Mouse (Mus musculus) stomach, postnatal 0 days (tissue): ENCODE results near the gene Ptgir. TPM values are rescaled to one million over a fixed set of nuclear protein-coding genes. Genes with fewer than 3 reads are reported as not detected.
A peak's percentile ranks its signal among the peaks of the same experiment; 100 is the strongest.

Experiments used
- ATAC-seq: fragments of 200-750 bp; cut with Nextera tagmentation; 2 replicates; pipeline ENCODE4 v1.8.0; 2017; ENCODE audit not compliant: low FRiP score, low TSS enrichment
- DNase-seq: peaks from one replicate; pipeline ENCODE4 v3.0.0-alpha.2; 2016; ENCODE audit warnings: low spot score
- H3K27ac ChIP-seq: fragments of 300-500 bp; sonication (generic); replicated peaks from 2 replicates; pipeline ENCODE4 v1.5.1; 2014; ENCODE audit warnings: mild to moderate bottlenecking, control low read depth
- H3K27me3 ChIP-seq: fragments of 300-500 bp; sonication (generic); 2 replicates; pipeline ENCODE4 v1.6.1; 2014; ENCODE audit warnings: low read length; ENCODE audit not compliant: control insufficient read depth, insufficient read depth
- H3K36me3 ChIP-seq: fragments of 300-500 bp; sonication (generic); 2 replicates; pipeline ENCODE4 v1.6.1; 2014; ENCODE audit warnings: low read length, mixed read lengths; ENCODE audit not compliant: control insufficient read depth, insufficient read depth
- H3K4me1 ChIP-seq: fragments of 300-500 bp; sonication (generic); replicated peaks from 2 replicates; pipeline ENCODE4 v1.6.1; 2014; ENCODE audit warnings: antibody characterized with exemption; ENCODE audit not compliant: control insufficient read depth, insufficient read depth
- H3K4me2 ChIP-seq: fragments of 300-500 bp; sonication (generic); replicated peaks from 2 replicates; pipeline ENCODE4 v1.6.1; 2014; ENCODE audit warnings: low read depth, mild to moderate bottlenecking, control low read depth, moderate library complexity
- H3K4me3 ChIP-seq: fragments of 300-500 bp; sonication (generic); 2 replicates; pipeline ENCODE4 v1.5.1; 2014; ENCODE audit warnings: low read depth, low read length, control low read depth
- H3K9ac ChIP-seq: fragments of 300-500 bp; sonication (generic); 2 replicates; pipeline ENCODE4 v1.6.1; 2014; ENCODE audit warnings: mild to moderate bottlenecking, low read length, control low read depth, mixed read lengths
- H3K9me3 ChIP-seq: fragments of 300-500 bp; sonication (generic); 2 replicates; pipeline ENCODE4 v1.6.1; 2016; ENCODE audit warnings: low read length; ENCODE audit not compliant: control insufficient read depth
- CTCF ChIP-seq: IDR thresholded peaks from 2 replicates; pipeline ENCODE4 v1.5.1; 2016; ENCODE audit warnings: antibody characterized with exemption, low read depth, mild to moderate bottlenecking, moderate library complexity
- EP300 ChIP-seq: optimal IDR thresholded peaks from 2 replicates; pipeline ENCODE3; 2016; ENCODE audit warnings: antibody characterized with exemption
- WGBS: fragments of 180-500 bp; shearing (Covaris S2); extraction: QIAGEN DNeasy Blood & Tissue Kit; methylation state at CpG from one replicate; pipeline ENCODE4 v1.1.7; 2014; 5-methylcytosine and 5-hydroxymethylcytosine counted together
- polyA plus RNA-seq: library from polyadenylated mRNA; unstranded; fragments of >200 nt; fragmentation: Nextera tagmentation; extraction: Ambion mirVana; gene quantifications from 2 replicates; pipeline ENCODE4 v1.2.1, GENCODE M21; 2015

Ptgir gene
- polyA plus RNA-seq, 1 experiment from 2014 or later, result 1.6 TPM

DNA sequence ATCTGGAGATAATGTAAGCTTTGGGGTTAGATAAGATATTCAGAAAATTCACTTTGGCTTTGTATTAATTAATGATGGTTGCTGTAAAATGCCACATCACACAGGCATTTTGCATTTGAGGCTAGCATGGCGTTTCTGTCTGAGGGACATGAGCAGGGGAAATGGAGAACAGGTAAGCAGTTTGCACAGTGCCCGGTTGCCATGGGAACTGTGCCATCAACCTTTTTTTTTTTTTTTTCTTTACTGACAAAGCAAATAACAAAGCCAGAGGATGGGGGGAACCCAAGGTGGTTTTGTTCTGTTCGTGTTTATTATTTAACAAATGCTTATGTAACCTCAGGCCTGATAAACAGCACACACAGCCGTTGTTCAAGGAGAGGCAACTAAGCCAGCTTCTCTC lies 36.6 kb downstream of the Ptgir start:
- Histone ChIP-seq H3K36me3 (no peaks in the 10 kb centered on the region), H3K27me3 (no peaks in the 10 kb centered on the region), H3K4me3 (no peak overlapping the region), H3K4me1 (peaks cover 8% of the 10 kb centered on the region), H3K27ac (no peak overlapping the region), H3K4me2 (no peak overlapping the region), H3K9ac (no peak overlapping the region), H3K9me3 (no peaks in the 10 kb centered on the region)
- DNase-seq (no peak), ATAC-seq (no peak)
- 44% methylated on average over 4 of the region's 4 CpGs for WGBS
- TF ChIP-seq CTCF, result no peak
- no peak for TF ChIP-seq EP300

DNA sequence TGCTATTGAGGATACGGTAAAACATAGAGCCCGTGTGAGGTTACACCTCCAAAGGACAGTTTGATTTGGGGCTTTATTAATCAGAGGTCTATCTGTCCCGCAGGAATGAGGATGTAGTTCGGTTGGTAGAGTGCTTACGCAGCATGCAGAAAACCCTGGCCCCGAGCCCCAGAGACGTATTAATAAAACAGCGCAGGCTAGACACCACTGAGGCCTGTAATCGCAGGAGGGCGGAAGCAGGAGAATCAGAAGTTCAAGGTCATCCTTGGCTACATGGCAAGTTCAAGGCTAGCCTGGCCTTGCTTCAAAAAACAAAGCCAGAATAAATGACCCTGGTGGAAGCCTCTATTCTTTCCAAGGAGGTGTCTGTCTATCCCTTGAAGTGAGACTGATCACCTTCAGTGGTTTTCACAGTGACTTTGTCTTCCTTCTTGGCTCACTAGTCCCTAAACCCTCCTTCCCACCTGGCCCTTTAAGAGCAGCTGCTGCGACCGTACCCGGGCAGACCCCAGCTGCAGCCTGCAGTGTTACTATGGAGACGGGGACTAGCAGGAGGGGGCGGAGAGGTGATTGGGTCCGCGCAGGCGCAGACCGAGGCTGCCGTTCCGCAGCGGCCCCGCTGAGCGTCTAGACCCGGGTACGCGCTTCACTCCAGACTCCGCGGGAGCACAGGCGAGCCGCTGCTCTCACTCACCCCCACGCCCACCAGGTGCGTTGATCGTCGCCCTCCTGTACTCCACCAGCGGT lies 37.9 kb downstream of the Ptgir start, which contains the start of gene Pnmal2:
Gene Pnmal2, plus strand, starts transcription at position 622 of the 747 bp plus-strand sequence.
- Histone ChIP-seq H3K4me1 (peaks cover 10% of the 10 kb centered on the region), H3K4me3 (peak within 1 kb of the TSS; percentile 56), H3K9me3 (no peaks in the 10 kb centered on the region), H3K27me3 (no peaks in the 10 kb centered on the region), H3K27ac (0 out of 2 replicates have a peak within 1 kb of the TSS, but pooled peaks have one; percentile 30), H3K4me2 (peak within 1 kb of the TSS; percentile 81), H3K36me3 (no peaks in the 10 kb centered on the region), H3K9ac (peak within 1 kb of the TSS; percentile 67)
- DNase-seq (peak; percentile 73), ATAC-seq (peak; percentile 77)
- TF ChIP-seq EP300 (no peak), CTCF (no peak)
- WGBS, result 13% methylated on average over 36 of the region's 36 CpGs

- Histone ChIP-seq H3K27me3 (no peaks in the 10 kb centered on the region), H3K4me3 (peak overlapping the region; percentile 56), H3K27ac (0 out of 2 replicates have a peak overlapping the region, but pooled peaks have one; percentile 30), H3K36me3 (no peaks in the 10 kb centered on the region), H3K4me2 (peak overlapping the region; percentile 81), H3K4me1 (peaks cover 10% of the 10 kb centered on the region), H3K9ac (peak overlapping the region; percentile 67), H3K9me3 (no peaks in the 10 kb centered on the region)
- 5% methylated on average over 22 of the region's 22 CpGs for WGBS
- no peak for TF ChIP-seq CTCF
- no peak for TF ChIP-seq EP300
- ATAC-seq (no peak), DNase-seq (no peak)
Observed at GRCm38 (mm10) chr7:16944808-16945315, 38.6 kb downstream of the Ptgir start.

GRCm38 (mm10) chr7:16945419-16945818 lies 39.1 kb downstream of the Ptgir start:
- ATAC-seq (no peak), DNase-seq (no peak)
- peak overlapping the region; percentile 81 for H3K4me2 ChIP-seq
- no peaks in the 10 kb centered on the region for H3K27me3 ChIP-seq
- no peak for TF ChIP-seq CTCF
- H3K27ac ChIP-seq, result no peak overlapping the region
- H3K9me3 ChIP-seq, result no peaks in the 10 kb centered on the region
- peak overlapping the region; percentile 67; the same call in 1 of the 2 replicates for H3K9ac ChIP-seq
- WGBS, result 34% methylated on average over 17 of the region's 17 CpGs
- no peaks in the 10 kb centered on the region for H3K36me3 ChIP-seq
- peaks cover 10% of the 10 kb centered on the region for H3K4me1 ChIP-seq
- H3K4me3 ChIP-seq, result peak overlapping the region; percentile 56

GRCm38 (mm10) chr7:16946441-16947348 lies 40.4 kb downstream of the Ptgir start:
- ATAC-seq (no peak), DNase-seq (peak; percentile 46)
- 22% methylated on average over 53 of the region's 53 CpGs for WGBS
- TF ChIP-seq CTCF (peak; percentile 31), EP300 (no peak)
- Histone ChIP-seq H3K9me3 (no peaks in the 10 kb centered on the region), H3K27ac (no peak overlapping the region), H3K4me2 (peak overlapping the region; percentile 56), H3K27me3 (no peaks in the 10 kb centered on the region), H3K4me1 (peaks cover 10% of the 10 kb centered on the region), H3K9ac (peak overlapping the region; percentile 51), H3K36me3 (no peaks in the 10 kb centered on the region), H3K4me3 (peak overlapping the region; percentile 27)
